Mouse (Mus musculus): ENCODE data around the gene Tead2. TPM values are rescaled to one million over a fixed set of nuclear protein-coding genes. Genes with fewer than 3 reads are reported as not detected.
A peak's percentile ranks its signal among the peaks of the same experiment; 100 is the strongest.

The Tead2 gene
- polyA plus RNA-seq, 1 experiment from 2014 or later: 234 TPM

- 5% methylated on average over 17 of the region's 17 CpGs for WGBS
- Histone ChIP-seq H3K4me1 (ENCODE audit: control insufficient read depth, insufficient read depth, low read length) (peaks cover 7% of the 10 kb centered on the region; the same call in 1 of the 2 replicates), H3K9ac (ENCODE audit: low read depth, low read length) (no peak within 1 kb of the TSS), H3K4me3 (ENCODE audit: low read length) (peak within 1 kb of the TSS; percentile 4; the same call in 1 of the 2 replicates), H3K4me2 (replicated peaks; ENCODE audit: low read depth, low read length) (peak within 1 kb of the TSS; percentile 40), H3K27me3 (ENCODE audit: control insufficient read depth, insufficient read depth, low read length) (peaks cover 14% of the 10 kb centered on the region; the same call in 1 of the 2 replicates), H3K27ac (ENCODE audit: low read depth, low read length) (no peak within 1 kb of the TSS), H3K9me3 (ENCODE audit: control insufficient read depth, low read length) (no peaks in the 10 kb centered on the region), H3K36me3 (ENCODE audit: control insufficient read depth, insufficient read depth, low read length) (no peaks in the 10 kb centered on the region)
- ATAC-seq (ENCODE audit: low FRiP score, low TSS enrichment): no peak
Observed at GRCm38 (mm10) chr7:45211851-45212251, 3.7 kb upstream of the Tead2 start, which contains the start of gene Dkkl1. Gene Dkkl1, minus strand, starts transcription at chr7:45212147.

GRCm38 (mm10) chr7:45212356-45212755, 3.2 kb upstream of the Tead2 start:
- ATAC-seq (ENCODE audit: low FRiP score, low TSS enrichment): no peak
- Histone ChIP-seq H3K9ac (ENCODE audit: low read depth, low read length) (no peak overlapping the region), H3K4me3 (ENCODE audit: low read length) (no peak overlapping the region), H3K9me3 (ENCODE audit: control insufficient read depth, low read length) (no peaks in the 10 kb centered on the region), H3K36me3 (ENCODE audit: control insufficient read depth, insufficient read depth, low read length) (peaks cover 4% of the 10 kb centered on the region; the same call in 1 of the 2 replicates), H3K27me3 (ENCODE audit: control insufficient read depth, insufficient read depth, low read length) (peaks cover 14% of the 10 kb centered on the region; the same call in 1 of the 2 replicates), H3K4me1 (ENCODE audit: control insufficient read depth, insufficient read depth, low read length) (peaks cover 11% of the 10 kb centered on the region), H3K4me2 (replicated peaks; ENCODE audit: low read depth, low read length) (no peak overlapping the region; the same call in 1 of the 2 replicates), H3K27ac (ENCODE audit: low read depth, low read length) (no peak overlapping the region)
- 66% methylated on average over 7 of the region's 7 CpGs for WGBS

- Histone ChIP-seq H3K4me2 (replicated peaks; ENCODE audit: low read depth, low read length) (no peak overlapping the region), H3K9me3 (ENCODE audit: control insufficient read depth, low read length) (no peaks in the 10 kb centered on the region), H3K27ac (ENCODE audit: low read depth, low read length) (no peak overlapping the region), H3K36me3 (ENCODE audit: control insufficient read depth, insufficient read depth, low read length) (peaks cover 18% of the 10 kb centered on the region), H3K27me3 (ENCODE audit: control insufficient read depth, insufficient read depth, low read length) (peaks cover 14% of the 10 kb centered on the region; the same call in 1 of the 2 replicates), H3K4me3 (ENCODE audit: low read length) (no peak overlapping the region), H3K4me1 (ENCODE audit: control insufficient read depth, insufficient read depth, low read length) (peaks cover 21% of the 10 kb centered on the region), H3K9ac (ENCODE audit: low read depth, low read length) (no peak overlapping the region)
- ATAC-seq (ENCODE audit: low FRiP score, low TSS enrichment): no peak
- 50% methylated on average over 5 of the region's 5 CpGs for WGBS
Observed at GRCm38 (mm10) chr7:45213708-45214107, 1.8 kb upstream of the Tead2 start.

GRCm38 (mm10) chr7:45216442-45217183, 1.1 kb downstream of the Tead2 start:
- H3K27me3 ChIP-seq (ENCODE audit: control insufficient read depth, insufficient read depth, low read length): peaks cover 8% of the 10 kb centered on the region; the same call in 1 of the 2 replicates
- WGBS: 0% methylated on average over 13 of the region's 13 CpGs
- H3K36me3 ChIP-seq (ENCODE audit: control insufficient read depth, insufficient read depth, low read length): peaks cover 47% of the 10 kb centered on the region
- H3K4me2 ChIP-seq (replicated peaks; ENCODE audit: low read depth, low read length): peak overlapping the region; percentile 79
- H3K4me3 ChIP-seq (ENCODE audit: low read length): peak overlapping the region; percentile 78
- H3K9me3 ChIP-seq (ENCODE audit: control insufficient read depth, low read length): no peaks in the 10 kb centered on the region
- H3K27ac ChIP-seq (ENCODE audit: low read depth, low read length): peak overlapping the region; percentile 96
- peaks cover 21% of the 10 kb centered on the region for H3K4me1 ChIP-seq (ENCODE audit: control insufficient read depth, insufficient read depth, low read length)
- peak overlapping the region; percentile 95 for H3K9ac ChIP-seq (ENCODE audit: low read depth, low read length)
- ATAC-seq (ENCODE audit: low FRiP score, low TSS enrichment): peak; percentile 90

GRCm38 (mm10) chr7:45221680-45222079, 6.1 kb downstream of the Tead2 start:
- no peak overlapping the region for H3K4me2 ChIP-seq (replicated peaks; ENCODE audit: low read depth, low read length)
- H3K9me3 ChIP-seq (ENCODE audit: control insufficient read depth, low read length): no peaks in the 10 kb centered on the region
- whole genome bisulfite sequencing: 94% methylated on average over 2 of the region's 2 CpGs
- no peak overlapping the region for H3K4me3 ChIP-seq (ENCODE audit: low read length)
- peaks cover 14% of the 10 kb centered on the region for H3K4me1 ChIP-seq (ENCODE audit: control insufficient read depth, insufficient read depth, low read length)
- ATAC-seq (ENCODE audit: low FRiP score, low TSS enrichment): no peak
- H3K36me3 ChIP-seq (ENCODE audit: control insufficient read depth, insufficient read depth, low read length): peaks cover 97% of the 10 kb centered on the region
- H3K9ac ChIP-seq (ENCODE audit: low read depth, low read length): no peak overlapping the region
- H3K27me3 ChIP-seq (ENCODE audit: control insufficient read depth, insufficient read depth, low read length): no peaks in the 10 kb centered on the region
- H3K27ac ChIP-seq (ENCODE audit: low read depth, low read length): no peak overlapping the region

- WGBS: 93% methylated on average over 7 of the region's 7 CpGs
- Histone ChIP-seq H3K27ac (ENCODE audit: low read depth, low read length) (no peak overlapping the region), H3K9me3 (ENCODE audit: control insufficient read depth, low read length) (no peaks in the 10 kb centered on the region), H3K4me3 (ENCODE audit: low read length) (no peak overlapping the region), H3K36me3 (ENCODE audit: control insufficient read depth, insufficient read depth, low read length) (peaks cover 98% of the 10 kb centered on the region), H3K9ac (ENCODE audit: low read depth, low read length) (no peak overlapping the region), H3K4me2 (replicated peaks; ENCODE audit: low read depth, low read length) (no peak overlapping the region), H3K4me1 (ENCODE audit: control insufficient read depth, insufficient read depth, low read length) (no peaks in the 10 kb centered on the region), H3K27me3 (ENCODE audit: control insufficient read depth, insufficient read depth, low read length) (no peaks in the 10 kb centered on the region)
- ATAC-seq (ENCODE audit: low FRiP score, low TSS enrichment): no peak
Observed at GRCm38 (mm10) chr7:45224826-45225225, 9.3 kb downstream of the Tead2 start.

GRCm38 (mm10) chr7:45226421-45226820, 10.9 kb downstream of the Tead2 start:
- WGBS: 97% methylated on average over 5 of the region's 5 CpGs
- H3K27me3 ChIP-seq (ENCODE audit: control insufficient read depth, insufficient read depth, low read length): no peaks in the 10 kb centered on the region

GRCm38 (mm10) chr7:45228548-45228947, 13.0 kb downstream of the Tead2 start:
- H3K4me1 ChIP-seq (ENCODE audit: control insufficient read depth, insufficient read depth, low read length): peaks cover 1% of the 10 kb centered on the region; the same call in 1 of the 2 replicates
- ATAC-seq (ENCODE audit: low FRiP score, low TSS enrichment): no peak
- no peaks in the 10 kb centered on the region for H3K9me3 ChIP-seq (ENCODE audit: control insufficient read depth, low read length)
- no peak overlapping the region for H3K4me3 ChIP-seq (ENCODE audit: low read length)
- H3K9ac ChIP-seq (ENCODE audit: low read depth, low read length): no peak overlapping the region
- no peak overlapping the region for H3K4me2 ChIP-seq (replicated peaks; ENCODE audit: low read depth, low read length)
- peaks cover 87% of the 10 kb centered on the region for H3K36me3 ChIP-seq (ENCODE audit: control insufficient read depth, insufficient read depth, low read length)
- H3K27me3 ChIP-seq (ENCODE audit: control insufficient read depth, insufficient read depth, low read length): no peaks in the 10 kb centered on the region
- no peak overlapping the region for H3K27ac ChIP-seq (ENCODE audit: low read depth, low read length)
- 88% methylated on average over 18 of the region's 18 CpGs for WGBS

More at GRCm38 (mm10) chr7:45226421-45226820, 10.9 kb downstream of the Tead2 start:
- peaks cover 90% of the 10 kb centered on the region for H3K36me3 ChIP-seq (ENCODE audit: control insufficient read depth, insufficient read depth, low read length)
- no peaks in the 10 kb centered on the region for H3K4me1 ChIP-seq (ENCODE audit: control insufficient read depth, insufficient read depth, low read length)
- no peak overlapping the region for H3K27ac ChIP-seq (ENCODE audit: low read depth, low read length)
- no peak overlapping the region for H3K9ac ChIP-seq (ENCODE audit: low read depth, low read length)
- no peak overlapping the region for H3K4me2 ChIP-seq (replicated peaks; ENCODE audit: low read depth, low read length)
- ATAC-seq (ENCODE audit: low FRiP score, low TSS enrichment): no peak
- no peak overlapping the region for H3K4me3 ChIP-seq (ENCODE audit: low read length)
- no peaks in the 10 kb centered on the region for H3K9me3 ChIP-seq (ENCODE audit: control insufficient read depth, low read length)

GRCm38 (mm10) chr7:45229046-45229445, 13.5 kb downstream of the Tead2 start:
- Histone ChIP-seq H3K9me3 (ENCODE audit: control insufficient read depth, low read length) (no peaks in the 10 kb centered on the region), H3K4me2 (replicated peaks; ENCODE audit: low read depth, low read length) (no peak overlapping the region), H3K9ac (ENCODE audit: low read depth, low read length) (no peak overlapping the region), H3K27me3 (ENCODE audit: control insufficient read depth, insufficient read depth, low read length) (no peaks in the 10 kb centered on the region), H3K36me3 (ENCODE audit: control insufficient read depth, insufficient read depth, low read length) (peaks cover 84% of the 10 kb centered on the region), H3K27ac (ENCODE audit: low read depth, low read length) (no peak overlapping the region), H3K4me3 (ENCODE audit: low read length) (no peak overlapping the region), H3K4me1 (ENCODE audit: control insufficient read depth, insufficient read depth, low read length) (peaks cover 6% of the 10 kb centered on the region)
- ATAC-seq (ENCODE audit: low FRiP score, low TSS enrichment): no peak
- 92% methylated on average over 8 of the region's 8 CpGs for WGBS
